ENCODE assay signal across 9 mouse cellular contexts in the genomic region with DNA sequence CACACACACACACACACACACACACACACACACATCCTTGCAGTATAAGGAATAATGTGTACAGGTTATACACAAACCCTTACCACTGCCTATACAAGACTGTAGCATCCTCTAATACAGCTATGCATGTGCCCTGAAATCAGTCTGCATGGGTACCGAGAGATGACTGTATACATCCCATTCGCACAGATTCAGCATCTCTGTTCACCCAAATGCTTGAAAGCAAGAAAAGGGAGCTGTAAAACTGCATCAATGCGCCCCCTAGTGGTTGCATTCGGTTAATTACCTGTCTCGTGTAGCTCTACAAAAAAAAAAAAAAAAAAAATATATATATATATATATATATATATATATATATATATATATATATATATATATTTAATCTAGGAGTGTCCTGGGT.
DNase-seq lines count a peak whose midpoint lies in the region; TF ChIP-seq lines count a peak whose summit lies in the region.
"Had no signal": no experiment of that assay in that cellular context is flagged by ENCODE, and none has a peak within 500 bp of the region (broad histone marks: within the 10 kb centered on the region; RNA-seq: fewer than 3 reads in every experiment).

No protein-coding gene starts in this region.

- no peak overlapping the region for H3K27ac ChIP-seq in cerebellum, adult 2 months (ENCODE audit: insufficient read depth, low read length)
- H3K27ac ChIP-seq: neural tube, embryonic 12.5 days had no signal

- H3K4me1 ChIP-seq in cerebellum, adult 2 months (ENCODE audit: control insufficient read depth, insufficient read depth, low read length), result no peaks in the 10 kb centered on the region
- H3K4me1 ChIP-seq: neural tube, embryonic 12.5 days had no signal

- no peak overlapping the region for H3K4me3 ChIP-seq in cerebellum, adult 2 months (replicated peaks; ENCODE audit: insufficient read depth, low read depth, low read length)
- H3K4me3 ChIP-seq: neural tube, embryonic 12.5 days had no signal

- no peaks in the 10 kb centered on the region for H3K27me3 ChIP-seq in cerebellum, adult 2 months (ENCODE audit: control insufficient read depth, insufficient read depth, low read length)
- H3K27me3 ChIP-seq: neural tube, embryonic 12.5 days had no signal

- 23% methylated on average over 5 of the region's 5 CpGs for WGBS in cerebellum, adult 2 months

- peak; percentile 20 to 35 for DNase-seq in urinary bladder, adult 18-20 months (ENCODE audit: low spot score in 2 of 2)
- DNase-seq in urinary bladder, adult 2 months (ENCODE audit: low spot score), result no peak
- DNase-seq in cerebellum, adult 2 months, result peak; percentile 34 to 43
- peak; percentile 59 to 92 for DNase-seq in frontal cortex, adult 2 months (ENCODE audit: extremely low spot score in 1 of 2, low spot score in 1 of 2)
- DNase-seq in kidney, postnatal 14 days, result peak; percentile 74
- DNase-seq in lung, adult 18-20 months, result peak; percentile 31 to 53
- peak; percentile 86 to 89 for DNase-seq in right cerebral cortex, adult 2 months (ENCODE audit: low spot score in 2 of 2)
- DNase-seq in Muller cell, postnatal 12 days (ENCODE audit: inconsistent ontology term), result no peak

- no peak for TF ChIP-seq POLR2A in cerebellum, adult 2 months (IDR thresholded peaks at IDR 0.05; ENCODE audit: borderline replicate concordance, insufficient read depth, low read length)

- no peak for TF ChIP-seq CTCF in cerebellum, adult 2 months (IDR thresholded peaks at IDR 0.05; ENCODE audit: borderline replicate concordance, insufficient read depth, low read depth, low read length)

Comparison
In these comparisons a context has a peak if more than half of its experiments do, and no peak if none do; other contexts are left out.
1. DNase-seq: peak in urinary bladder, adult 18-20 months (2 of 2), cerebellum, adult 2 months (2 of 2), frontal cortex, adult 2 months (2 of 2), kidney, postnatal 14 days (single experiment), lung, adult 18-20 months (2 of 2) and right cerebral cortex, adult 2 months (2 of 2); none in urinary bladder, adult 2 months (single experiment) and Muller cell, postnatal 12 days (single experiment).